Mouse (Mus musculus): Measurements from ENCODE around the gene Cfdp1. TPM values are rescaled to one million over a fixed set of nuclear protein-coding genes. Genes with fewer than 3 reads are reported as not detected.

The Cfdp1 gene
- polyA plus RNA-seq (2012; rRNA removed): 82.0 and 94.5 TPM in 2 replicates

DNA sequence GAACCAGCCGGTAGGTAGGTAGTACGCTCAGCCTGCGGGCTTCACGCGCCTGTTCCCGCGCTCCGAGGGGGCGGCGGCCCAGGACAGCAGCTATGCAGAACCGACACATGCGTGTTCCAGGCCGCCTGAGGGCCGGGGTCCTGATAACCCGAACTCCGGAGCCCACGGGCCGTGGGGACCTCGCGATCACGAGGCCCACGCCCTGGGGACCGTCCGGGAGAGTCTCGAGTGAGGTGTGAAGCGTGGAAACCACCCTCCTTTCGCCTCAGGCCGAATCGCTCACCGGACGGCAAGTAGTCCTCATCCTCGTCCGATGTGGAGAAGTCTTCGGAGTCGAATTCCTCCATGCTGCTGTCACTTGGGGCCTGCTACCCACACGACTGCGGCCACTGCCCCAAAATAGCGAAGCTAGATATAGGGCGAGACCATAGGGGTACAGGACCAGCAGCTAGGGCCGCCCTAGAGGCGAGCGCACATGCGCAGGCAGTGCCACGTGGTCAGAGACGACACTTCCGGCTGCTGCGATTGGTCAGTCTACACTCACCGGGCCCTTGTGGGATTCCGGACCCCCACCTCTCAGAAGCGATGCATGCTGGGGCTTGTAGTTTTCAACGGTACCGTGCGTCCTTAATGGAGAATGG is at the start of gene Cfdp1:
Cfdp1 (minus strand) TSS at position 431 of the 641 bp plus-strand sequence.
- DNase-seq: peak; percentile 95 to 97
- peaks cover 6% of the 10 kb centered on the region for H3K4me1 ChIP-seq (ENCODE audit: control insufficient read depth, insufficient read depth, low read length)
- under 1% methylated on average over 53 of the region's 53 CpGs for WGBS
- H3K27ac ChIP-seq (ENCODE audit: insufficient read depth, low read length): no peak within 1 kb of the TSS
- H3K4me3 ChIP-seq (replicated peaks; ENCODE audit: insufficient read depth, low read depth, low read length): peak within 1 kb of the TSS; percentile 85
- TF ChIP-seq CTCF (IDR thresholded peaks at IDR 0.05; ENCODE audit: borderline replicate concordance, insufficient read depth, low read depth, low read length) (0 out of 2 replicates have a peak, but pooled peaks have one; percentile 17), POLR2A (IDR thresholded peaks at IDR 0.05; ENCODE audit: borderline replicate concordance, insufficient read depth, low read length) (peak; percentile 97)
- H3K27me3 ChIP-seq (ENCODE audit: control insufficient read depth, insufficient read depth, low read length): no peaks in the 10 kb centered on the region

DNA sequence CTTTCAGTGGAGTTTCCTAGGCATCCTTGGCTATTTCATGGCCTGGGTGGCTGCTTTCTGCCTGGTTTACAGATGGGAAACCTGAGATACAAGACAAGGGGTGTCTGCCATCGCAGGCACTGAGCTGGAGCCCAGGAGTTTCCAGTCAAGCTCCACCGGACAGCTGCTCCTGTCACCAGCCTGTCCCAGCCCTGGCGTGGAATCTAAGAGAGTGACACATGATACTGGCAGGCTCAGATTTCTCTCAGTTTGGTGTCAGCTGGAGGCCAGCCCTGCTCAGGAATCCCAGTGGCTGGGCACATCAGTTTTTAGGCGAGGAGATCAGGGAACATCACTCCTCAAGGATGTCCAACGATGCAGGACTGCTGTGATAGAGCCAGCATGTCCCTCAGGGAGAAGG is 48.0 kb upstream of the Cfdp1 start:
- Histone ChIP-seq H3K27me3 (ENCODE audit: control insufficient read depth, insufficient read depth, low read length) (no peaks in the 10 kb centered on the region), H3K4me3 (replicated peaks; ENCODE audit: insufficient read depth, low read depth, low read length) (no peak overlapping the region), H3K27ac (ENCODE audit: insufficient read depth, low read length) (no peak overlapping the region), H3K4me1 (ENCODE audit: control insufficient read depth, insufficient read depth, low read length) (no peaks in the 10 kb centered on the region)
- 25% methylated on average over 5 of the region's 5 CpGs for WGBS
- DNase-seq: no peak
- TF ChIP-seq POLR2A (IDR thresholded peaks at IDR 0.05; ENCODE audit: borderline replicate concordance, insufficient read depth, low read length) (no peak), CTCF (IDR thresholded peaks at IDR 0.05; ENCODE audit: borderline replicate concordance, insufficient read depth, low read depth, low read length) (no peak)

DNA sequence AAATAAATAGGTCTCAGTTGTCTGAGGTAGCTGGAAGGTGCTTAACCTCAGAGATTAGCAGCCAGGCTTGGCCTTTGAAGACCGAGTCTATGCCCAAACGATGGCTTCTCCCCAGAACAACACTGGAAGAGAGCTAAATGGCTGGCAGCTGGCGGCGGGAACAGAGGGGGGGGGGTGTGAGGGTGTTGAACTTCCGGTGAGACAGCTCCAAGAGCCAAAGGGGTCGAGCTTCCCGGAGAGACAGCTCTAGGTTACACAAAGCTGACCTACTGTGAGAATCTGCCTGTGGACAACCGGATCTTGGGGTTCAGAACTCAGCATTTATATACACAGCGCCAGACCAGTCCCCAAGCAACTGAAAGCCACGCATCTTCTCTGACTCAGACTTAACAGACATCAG is 44.5 kb upstream of the Cfdp1 start:
- TF ChIP-seq POLR2A (IDR thresholded peaks at IDR 0.05; ENCODE audit: borderline replicate concordance, insufficient read depth, low read length) (no peak), CTCF (IDR thresholded peaks at IDR 0.05; ENCODE audit: borderline replicate concordance, insufficient read depth, low read depth, low read length) (no peak)

DNA sequence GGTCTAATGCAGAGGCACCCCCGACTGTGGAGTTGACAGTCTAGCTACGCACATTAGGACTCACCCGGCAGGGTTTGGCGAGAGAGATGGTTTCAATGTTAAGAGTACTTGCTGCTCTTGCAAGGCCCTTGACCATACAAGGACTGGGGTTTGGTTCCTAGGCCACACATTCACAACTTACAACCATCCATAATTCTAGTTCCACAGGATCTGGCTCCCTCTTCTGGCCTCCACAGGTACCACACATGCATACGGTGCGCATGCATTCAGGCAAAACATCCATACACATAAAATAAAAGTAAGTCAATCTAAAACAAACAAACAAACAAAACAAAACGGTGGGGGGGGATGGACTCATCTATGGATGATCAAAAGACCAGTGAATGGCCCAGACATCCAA is 40.9 kb upstream of the Cfdp1 start:
- Histone ChIP-seq H3K27ac (ENCODE audit: insufficient read depth, low read length) (no peak overlapping the region), H3K4me1 (ENCODE audit: control insufficient read depth, insufficient read depth, low read length) (peaks cover 6% of the 10 kb centered on the region; the same call in 1 of the 2 replicates), H3K4me3 (replicated peaks; ENCODE audit: insufficient read depth, low read depth, low read length) (no peak overlapping the region), H3K27me3 (ENCODE audit: control insufficient read depth, insufficient read depth, low read length) (no peaks in the 10 kb centered on the region)
- TF ChIP-seq CTCF (IDR thresholded peaks at IDR 0.05; ENCODE audit: borderline replicate concordance, insufficient read depth, low read depth, low read length) (peak; percentile 29; the same call in 1 of the 2 replicates), POLR2A (IDR thresholded peaks at IDR 0.05; ENCODE audit: borderline replicate concordance, insufficient read depth, low read length) (no peak)
- no peak for DNase-seq
- WGBS: 89% methylated on average over 7 of the region's 7 CpGs

More for the DNA sequence above, 44.5 kb upstream of the Cfdp1 start:
- no peak overlapping the region for H3K4me3 ChIP-seq (replicated peaks; ENCODE audit: insufficient read depth, low read depth, low read length)
- no peaks in the 10 kb centered on the region for H3K4me1 ChIP-seq (ENCODE audit: control insufficient read depth, insufficient read depth, low read length)
- DNase-seq: no peak
- no peak overlapping the region for H3K27ac ChIP-seq (ENCODE audit: insufficient read depth, low read length)
- WGBS: 30% methylated on average over 10 of the region's 10 CpGs
- no peaks in the 10 kb centered on the region for H3K27me3 ChIP-seq (ENCODE audit: control insufficient read depth, insufficient read depth, low read length)

DNA sequence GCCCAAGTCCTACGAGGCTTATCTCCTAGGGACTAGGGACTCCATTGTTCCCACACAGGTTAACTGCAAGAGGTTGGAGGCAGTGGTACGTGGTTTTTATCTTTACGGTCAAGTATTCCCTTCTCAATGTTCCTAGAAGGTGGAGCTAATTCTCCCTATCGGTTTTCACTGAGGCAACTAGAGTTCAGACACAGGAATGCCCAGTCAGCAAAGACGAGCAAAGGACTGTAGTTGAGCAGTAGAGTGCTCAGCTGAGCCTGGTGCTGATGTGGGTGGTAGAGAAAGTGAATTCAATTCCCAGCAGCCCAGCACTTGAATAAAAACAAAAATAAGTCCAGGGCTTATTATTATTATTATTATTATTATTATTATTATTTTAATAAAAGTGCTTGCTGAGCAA is 38.5 kb upstream of the Cfdp1 start:
- 83% methylated on average over 5 of the region's 5 CpGs for WGBS
- TF ChIP-seq CTCF (IDR thresholded peaks at IDR 0.05; ENCODE audit: borderline replicate concordance, insufficient read depth, low read depth, low read length): no peak
- TF ChIP-seq POLR2A (IDR thresholded peaks at IDR 0.05; ENCODE audit: borderline replicate concordance, insufficient read depth, low read length): no peak
- H3K27me3 ChIP-seq (ENCODE audit: control insufficient read depth, insufficient read depth, low read length): no peaks in the 10 kb centered on the region
- no peak overlapping the region for H3K4me3 ChIP-seq (replicated peaks; ENCODE audit: insufficient read depth, low read depth, low read length)
- H3K27ac ChIP-seq (ENCODE audit: insufficient read depth, low read length): no peak overlapping the region
- no peak for DNase-seq
- H3K4me1 ChIP-seq (ENCODE audit: control insufficient read depth, insufficient read depth, low read length): peaks cover 9% of the 10 kb centered on the region

DNA sequence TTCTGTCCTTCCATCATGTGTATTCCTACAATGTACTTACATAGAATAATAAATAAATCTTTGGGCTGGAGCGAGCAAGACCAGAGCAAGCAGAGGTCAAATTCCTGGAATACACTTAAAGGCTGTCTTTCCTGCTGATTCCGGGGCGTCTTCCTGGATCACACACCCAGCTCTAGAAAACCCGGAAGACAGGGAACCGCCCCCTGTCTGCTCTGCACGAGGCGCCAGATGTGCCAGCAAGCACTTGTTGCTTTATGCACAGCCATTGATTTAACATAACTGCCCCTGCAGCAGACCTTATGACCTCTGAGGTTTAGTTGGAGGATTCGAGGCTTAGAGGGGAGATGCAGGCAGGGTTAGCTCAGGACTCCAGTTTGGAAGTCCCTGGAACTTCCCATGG is 37.9 kb upstream of the Cfdp1 start:
- TF ChIP-seq POLR2A (IDR thresholded peaks at IDR 0.05; ENCODE audit: borderline replicate concordance, insufficient read depth, low read length) (no peak), CTCF (IDR thresholded peaks at IDR 0.05; ENCODE audit: borderline replicate concordance, insufficient read depth, low read depth, low read length) (no peak)
- Histone ChIP-seq H3K27ac (ENCODE audit: insufficient read depth, low read length) (no peak overlapping the region), H3K4me3 (replicated peaks; ENCODE audit: insufficient read depth, low read depth, low read length) (no peak overlapping the region), H3K27me3 (ENCODE audit: control insufficient read depth, insufficient read depth, low read length) (no peaks in the 10 kb centered on the region), H3K4me1 (ENCODE audit: control insufficient read depth, insufficient read depth, low read length) (peaks cover 9% of the 10 kb centered on the region)
- 66% methylated on average over 8 of the region's 8 CpGs for WGBS
- DNase-seq: no peak

DNA sequence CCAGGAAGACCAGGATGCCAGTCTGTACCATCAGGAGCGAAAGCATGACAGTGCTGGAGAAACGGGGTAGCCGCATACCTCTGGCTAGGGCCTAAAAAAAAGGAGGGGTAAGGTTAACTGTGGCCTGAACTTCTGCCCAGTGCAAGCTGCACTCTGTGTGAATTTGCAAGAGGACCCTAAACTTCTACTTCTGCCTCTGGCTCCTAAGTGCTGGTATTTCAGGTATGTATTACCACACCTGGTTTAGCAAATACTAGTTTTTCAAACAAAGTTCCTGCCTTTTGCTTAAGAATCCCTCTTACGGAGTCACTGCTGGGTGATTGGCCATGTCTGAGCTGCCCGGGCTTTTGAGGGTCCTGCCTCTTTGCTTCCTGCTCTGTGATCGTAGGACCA is 36.8 kb upstream of the Cfdp1 start:
- WGBS: 82% methylated on average over 6 of the region's 6 CpGs

More for the DNA sequence above, 36.8 kb upstream of the Cfdp1 start:
- H3K4me3 ChIP-seq (replicated peaks; ENCODE audit: insufficient read depth, low read depth, low read length): no peak overlapping the region
- H3K27me3 ChIP-seq (ENCODE audit: control insufficient read depth, insufficient read depth, low read length): no peaks in the 10 kb centered on the region
- H3K27ac ChIP-seq (ENCODE audit: insufficient read depth, low read length): no peak overlapping the region
- H3K4me1 ChIP-seq (ENCODE audit: control insufficient read depth, insufficient read depth, low read length): peaks cover 9% of the 10 kb centered on the region
- no peak for TF ChIP-seq POLR2A (IDR thresholded peaks at IDR 0.05; ENCODE audit: borderline replicate concordance, insufficient read depth, low read length)
- TF ChIP-seq CTCF (IDR thresholded peaks at IDR 0.05; ENCODE audit: borderline replicate concordance, insufficient read depth, low read depth, low read length): no peak
- DNase-seq: no peak
